Mouse (Mus musculus) spleen, postnatal 10 days (tissue): Measurements from ENCODE around the gene Polr3h.
A peak's percentile ranks its signal among the peaks of the same experiment; 100 is the strongest.
"Not testable (repeated sequence)": the region's sequence is repeated elsewhere in the genome, so short reads cannot be mapped to it uniquely, and the experiment has no call there.

ENCODE experiments used
- DNase-seq, 2 experiments: peaks; one replicate each; pipeline ENCODE4 v3.0.0; 2021 to 2022; ENCODE audit warnings: low spot score in 2 of 2

The Polr3h gene

DNA sequence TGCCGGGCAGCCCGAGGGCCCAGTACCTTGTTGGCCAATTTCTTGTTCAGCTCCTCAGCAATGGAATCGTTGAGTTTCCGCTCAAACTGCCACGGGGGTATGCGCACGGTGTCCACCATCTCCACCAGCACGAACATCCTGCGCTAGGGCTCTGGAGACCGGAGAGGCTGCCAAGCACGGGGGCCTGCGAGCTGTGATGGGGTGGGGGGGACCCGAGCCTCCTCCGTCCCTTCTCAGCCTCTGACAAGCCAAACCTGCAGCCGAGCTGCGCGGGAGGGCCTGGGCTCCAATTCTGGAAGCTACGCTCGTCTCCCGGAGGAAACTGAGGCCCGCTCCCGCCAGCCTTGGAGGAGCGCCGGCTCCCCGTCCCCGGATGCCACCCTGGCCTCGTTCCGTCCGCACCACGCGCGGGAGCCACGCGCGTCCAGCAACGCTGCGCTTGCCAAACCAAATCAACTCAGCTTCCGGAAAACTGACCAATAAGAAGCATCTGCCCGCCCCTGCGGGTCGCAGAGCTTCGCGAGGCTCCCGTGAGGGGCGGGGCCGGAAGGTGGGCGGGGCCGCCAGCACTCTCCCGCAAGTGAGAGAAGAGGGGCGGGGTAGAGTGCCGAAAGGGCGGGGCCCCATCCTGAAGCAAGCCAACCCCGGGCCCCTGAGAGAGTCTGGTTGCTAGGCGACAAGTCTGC is at the start of gene Polr3h:
Gene Polr3h, minus strand, starts transcription at position 481 of the 686 bp plus-strand sequence.
- DNase-seq = peak; percentile 82 to 97

DNA sequence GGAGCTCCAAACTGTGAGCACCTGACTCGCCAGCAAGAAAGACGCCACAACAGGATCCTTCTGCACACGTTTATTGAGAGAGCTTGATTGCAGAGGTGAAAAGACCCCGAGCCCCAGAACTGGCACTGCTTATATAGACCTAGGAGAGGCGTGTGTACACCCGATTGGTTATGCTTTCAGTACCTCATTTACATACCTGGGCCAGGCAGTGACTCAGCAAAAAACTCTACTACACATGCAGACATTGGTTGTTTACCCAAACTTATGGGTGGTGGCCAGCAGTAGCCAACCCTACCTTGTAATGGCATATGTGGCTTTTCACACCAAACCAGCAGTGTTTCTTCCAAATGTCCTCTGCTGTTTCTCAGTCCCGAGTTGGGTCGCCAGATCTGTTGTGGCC is 49.1 kb upstream of the Polr3h start:
- not testable (repeated sequence) for DNase-seq

DNA sequence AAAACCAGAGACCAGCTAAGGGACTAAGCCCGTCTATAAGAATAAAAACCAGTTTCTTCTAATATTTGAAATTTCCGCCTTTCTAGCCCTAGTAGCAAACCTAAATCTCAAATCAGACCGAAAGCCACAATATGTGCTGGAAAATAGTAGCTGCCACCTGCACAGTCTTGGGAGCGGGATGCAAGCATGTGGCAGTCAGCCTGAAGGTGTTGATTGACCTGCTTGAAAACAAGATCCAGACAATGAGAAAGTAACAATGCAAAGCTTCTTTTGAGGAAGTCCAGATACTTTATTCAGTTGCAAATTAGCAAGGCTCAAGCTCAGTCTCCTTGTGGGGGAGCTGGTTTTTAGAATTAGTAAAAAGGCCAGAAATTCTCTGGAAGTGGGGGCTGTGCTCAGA is 44.5 kb upstream of the Polr3h start:
- DNase-seq = not testable (repeated sequence)

DNA sequence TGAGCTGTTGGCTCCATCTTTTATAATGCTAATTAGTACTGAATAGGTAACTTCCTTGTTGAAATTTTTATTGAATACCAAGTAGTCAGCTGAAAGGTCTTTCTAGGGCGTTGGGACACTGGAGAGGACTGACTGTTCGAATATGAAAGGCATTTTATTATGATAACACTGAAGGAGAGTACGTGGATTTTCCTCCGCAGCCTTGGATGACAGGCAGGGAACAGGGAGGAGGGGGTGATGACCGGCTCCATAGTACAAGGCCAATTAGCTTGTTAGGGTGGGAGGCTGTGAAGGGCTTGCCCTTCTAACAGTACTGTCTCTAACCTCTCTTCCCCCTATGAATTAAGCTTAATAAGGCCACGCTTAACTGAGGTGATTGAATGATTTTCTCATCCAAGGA is 43.6 kb upstream of the Polr3h start:
- DNase-seq = not testable (repeated sequence)

DNA sequence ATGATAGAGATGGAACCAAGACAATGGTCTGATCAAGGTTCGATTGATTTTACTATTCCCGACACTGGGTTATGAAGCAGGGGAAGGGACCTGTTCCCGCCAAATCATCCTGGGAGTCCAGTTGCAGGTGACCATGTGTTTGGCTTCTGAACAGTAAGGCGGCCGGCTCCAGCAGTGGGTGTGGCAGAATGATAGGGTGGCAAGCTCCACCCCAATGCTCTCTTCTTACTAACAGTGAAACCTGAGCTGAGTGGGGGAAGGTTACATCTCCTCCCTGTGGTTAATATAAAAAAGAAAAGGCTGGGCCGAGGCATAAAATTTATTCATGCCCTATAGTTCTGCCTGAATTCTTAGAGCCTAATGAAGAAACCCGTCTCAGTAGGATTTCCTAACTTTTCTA is 43.1 kb upstream of the Polr3h start:
- DNase-seq = no peak

DNA sequence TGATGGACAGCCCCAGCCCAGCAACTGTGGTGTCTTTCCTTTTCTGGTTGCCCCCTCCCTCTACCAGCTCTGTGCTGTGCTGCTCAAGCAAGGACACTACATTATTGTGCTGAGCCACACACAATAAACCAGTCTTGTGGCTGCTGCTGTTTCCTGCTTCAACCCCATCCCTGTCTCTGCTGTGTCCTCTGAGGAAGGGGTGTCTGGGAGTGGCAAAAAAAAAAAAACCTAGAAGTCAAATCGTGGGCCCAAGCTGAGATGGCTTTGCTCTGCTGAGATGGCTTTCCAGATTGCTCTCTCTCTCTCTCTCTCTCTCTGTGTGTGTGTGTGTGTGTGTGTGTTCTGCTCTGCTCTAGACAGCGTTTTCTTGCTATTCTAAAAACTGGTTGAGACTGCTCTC is 42.4 kb upstream of the Polr3h start:
- no peak for DNase-seq

DNA sequence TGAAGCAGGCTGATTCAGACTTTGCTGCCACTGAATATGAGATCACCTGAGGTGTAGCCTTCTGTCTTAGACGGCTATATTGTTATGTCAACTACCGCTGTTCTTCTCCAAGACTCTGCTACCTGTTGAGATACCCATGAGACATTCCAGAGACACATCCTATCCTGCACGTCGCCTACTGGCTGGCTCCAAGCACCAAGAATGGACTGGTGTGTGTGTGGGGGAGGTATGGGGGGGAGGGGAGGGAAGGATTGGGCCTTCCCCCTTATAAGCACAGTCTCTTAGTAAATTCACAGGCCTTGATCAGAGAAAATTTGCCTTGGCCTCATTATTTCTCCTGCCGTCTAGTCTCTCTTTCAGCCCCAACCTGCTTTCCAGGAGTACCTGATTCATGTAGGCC is 41.8 kb upstream of the Polr3h start:
- DNase-seq = no peak

DNA sequence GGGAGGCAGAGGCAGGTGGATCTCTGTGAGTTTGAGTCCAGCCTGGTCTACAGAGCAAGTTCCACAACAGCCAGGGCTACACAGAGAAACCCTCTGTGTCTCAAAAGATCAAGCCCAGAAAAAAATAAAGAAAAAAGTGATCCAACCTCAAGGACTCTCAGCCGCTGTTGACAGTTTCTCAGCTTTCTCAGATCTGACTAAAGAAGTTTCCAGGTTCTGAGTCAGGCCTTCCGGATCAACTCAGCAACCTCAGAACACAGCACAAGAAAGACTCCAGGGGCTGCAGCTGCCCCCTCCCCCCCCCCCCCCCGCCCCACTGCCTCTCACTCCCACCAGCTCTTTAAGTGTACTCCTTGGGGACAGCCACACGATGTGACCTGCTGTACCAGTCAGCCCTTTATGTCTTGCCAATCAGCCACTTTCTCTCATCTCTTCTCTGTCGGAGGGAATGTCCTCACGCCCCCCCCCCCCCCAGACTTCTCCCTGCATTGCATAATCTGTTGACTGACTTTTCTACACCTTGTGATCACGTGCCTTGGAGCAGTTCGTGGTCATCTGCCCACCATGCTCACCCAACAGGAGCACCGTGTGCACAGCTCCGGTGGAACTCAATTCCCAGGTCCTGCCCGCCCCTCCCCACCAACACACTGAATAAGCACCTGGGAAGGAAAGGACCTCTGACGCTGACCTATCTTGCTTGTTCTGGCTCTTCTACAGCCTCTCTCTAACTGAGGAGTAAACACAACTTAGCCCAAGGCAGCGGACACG is 40.2 kb upstream of the Polr3h start:
- DNase-seq = no peak

DNA sequence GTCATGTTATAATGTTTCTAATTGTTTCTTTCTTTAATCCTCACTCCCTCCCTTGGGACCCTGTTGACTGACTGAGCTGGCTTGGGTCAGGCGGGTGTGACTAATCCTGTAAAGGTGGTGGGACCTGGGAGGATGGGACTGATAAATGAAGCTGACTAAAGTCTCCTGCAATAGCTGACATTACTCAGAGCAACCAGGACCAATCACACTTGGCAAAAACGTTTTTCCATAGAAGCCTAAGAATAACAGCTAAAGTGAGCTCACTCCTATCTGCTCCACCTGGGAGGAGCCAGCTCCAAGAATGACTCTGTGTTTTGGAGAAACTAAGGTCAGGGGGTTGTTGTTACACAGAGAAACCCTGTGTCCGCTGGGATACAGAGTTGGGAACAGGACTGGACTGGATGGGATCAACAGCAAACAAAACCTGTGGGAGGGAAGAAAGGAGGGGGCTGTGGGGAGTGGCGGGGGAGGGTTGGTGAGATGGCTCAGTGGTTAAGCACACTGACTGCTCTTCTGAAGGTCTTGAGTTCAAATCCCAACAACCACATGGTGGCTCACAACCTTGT is 39.0 kb upstream of the Polr3h start:
- DNase-seq = no peak

DNA sequence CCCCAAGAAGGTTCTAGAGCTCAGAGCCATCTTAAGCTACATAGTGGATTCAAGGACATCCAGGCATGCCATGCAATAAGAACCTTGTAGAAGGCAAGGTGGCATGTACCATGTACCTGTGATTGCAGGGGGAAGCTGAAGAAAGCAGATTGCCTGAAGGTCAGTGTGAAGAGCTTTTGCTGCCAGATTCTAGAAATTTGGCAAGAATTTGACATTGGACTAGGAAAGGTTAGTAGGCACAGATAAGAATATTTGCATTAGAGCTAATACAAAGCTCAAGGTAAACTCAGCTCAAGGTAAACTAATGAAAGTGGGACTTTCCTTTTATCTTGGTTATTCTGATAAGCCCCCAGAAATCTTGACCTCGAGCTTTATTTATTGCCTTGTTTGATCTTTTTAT is 38.2 kb upstream of the Polr3h start:
- no peak for DNase-seq

DNA sequence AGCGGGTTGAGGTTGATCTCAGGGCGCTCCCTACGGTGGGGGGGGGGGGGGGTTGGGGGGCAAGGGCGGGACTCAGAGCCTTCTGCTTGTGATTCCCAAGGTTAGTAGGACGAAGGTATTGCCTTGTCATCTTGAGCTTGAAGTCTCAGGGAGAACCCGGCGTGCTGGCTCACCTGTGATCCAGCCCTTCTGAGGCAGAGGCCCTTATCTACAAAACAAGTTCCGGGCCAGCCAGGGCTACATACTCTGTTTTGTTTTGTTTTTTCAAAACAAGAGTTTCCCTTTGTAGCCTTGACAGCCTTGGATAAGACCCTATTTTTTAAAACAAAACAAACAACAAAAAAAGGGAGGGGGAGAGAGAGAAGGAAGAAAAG is 35.0 kb upstream of the Polr3h start:
- DNase-seq = no peak

DNA sequence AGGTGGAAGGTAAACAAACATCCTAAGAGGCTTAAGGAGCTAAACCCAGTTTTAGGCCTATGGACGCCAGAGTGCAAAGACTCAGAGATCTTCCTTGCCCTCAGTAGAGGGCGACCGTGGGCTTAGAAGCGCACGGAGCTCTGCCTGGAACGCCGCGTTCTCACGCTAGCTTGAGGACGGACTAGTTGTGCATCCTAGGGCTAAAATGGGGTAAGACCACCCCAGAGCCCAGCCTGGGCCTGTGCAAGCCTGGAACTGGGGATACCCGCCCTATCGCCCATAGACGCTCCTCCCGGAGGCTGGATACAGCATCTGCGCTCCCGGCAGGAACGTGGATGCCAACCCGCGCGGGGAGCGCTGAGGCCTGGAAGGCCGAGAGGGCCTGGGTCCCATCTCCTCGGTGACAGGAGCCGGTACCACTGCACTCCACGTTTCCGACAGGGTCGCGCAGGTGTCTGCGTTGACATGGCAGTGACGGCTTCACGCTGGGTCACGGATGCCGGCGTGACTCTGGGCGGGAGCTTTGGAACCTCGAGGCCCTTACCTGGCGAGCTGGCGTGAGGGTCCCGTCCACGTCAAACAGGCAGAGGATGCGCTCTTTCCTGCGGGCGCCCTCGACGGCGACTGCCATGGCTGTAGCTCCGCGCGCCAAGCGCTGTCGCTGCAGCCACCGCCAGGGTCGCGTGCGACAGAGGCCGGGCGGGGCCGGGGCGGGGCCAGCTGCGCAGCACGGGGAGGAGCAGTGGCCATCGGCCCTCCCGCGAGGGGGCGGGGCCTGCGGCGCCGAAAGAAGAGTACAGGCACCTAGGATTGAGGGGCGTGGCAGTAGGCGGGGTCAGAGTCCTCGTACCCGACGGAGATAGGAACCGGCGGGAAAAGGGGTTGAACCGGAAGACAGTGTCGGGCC is 34.4 kb upstream of the Polr3h start, which contains the start of gene Pmm1:
Gene Pmm1, minus strand, starts transcription at position 760 of the 907 bp plus-strand sequence.
- peak; percentile 98 to 100 for DNase-seq

DNA sequence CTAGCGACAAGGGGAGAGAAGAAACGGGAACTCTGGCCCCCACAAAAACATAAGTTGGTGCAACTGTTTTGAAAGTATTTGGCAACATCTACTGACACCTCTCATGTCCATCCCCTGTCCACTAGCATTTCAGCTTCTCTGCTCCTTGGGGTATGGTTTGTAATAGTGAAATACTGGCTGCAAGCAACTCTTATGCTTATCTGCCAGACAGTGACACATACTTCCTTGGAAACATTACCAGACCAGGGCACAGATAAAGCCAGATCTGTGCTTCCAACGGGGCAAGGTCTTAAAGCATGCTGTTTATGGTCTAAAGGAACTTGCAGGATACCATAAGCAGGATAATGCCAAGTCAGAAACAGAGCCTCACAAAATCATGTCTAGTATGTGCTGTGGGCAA is 32.9 kb upstream of the Polr3h start:
- no peak for DNase-seq

DNA sequence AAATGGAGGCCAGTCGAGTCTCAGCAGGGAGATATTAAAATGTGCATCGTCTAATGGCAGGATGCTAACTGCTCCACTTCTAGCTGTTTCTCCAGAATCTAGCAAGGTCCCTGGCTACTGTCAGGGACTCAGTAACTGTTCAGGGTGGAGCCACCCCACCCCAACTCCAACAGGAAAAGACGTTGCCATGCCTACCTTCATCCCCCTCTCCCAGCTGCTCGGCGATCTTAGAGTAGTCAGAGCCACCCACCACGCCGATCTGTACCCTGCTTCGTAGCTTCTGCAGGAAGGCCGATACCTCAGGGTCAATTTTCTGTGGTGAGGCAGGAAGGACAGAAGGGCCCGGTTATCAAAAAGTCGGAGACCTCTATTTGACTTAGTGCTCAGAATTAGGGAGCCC is 31.6 kb upstream of the Polr3h start:
- no peak for DNase-seq

DNA sequence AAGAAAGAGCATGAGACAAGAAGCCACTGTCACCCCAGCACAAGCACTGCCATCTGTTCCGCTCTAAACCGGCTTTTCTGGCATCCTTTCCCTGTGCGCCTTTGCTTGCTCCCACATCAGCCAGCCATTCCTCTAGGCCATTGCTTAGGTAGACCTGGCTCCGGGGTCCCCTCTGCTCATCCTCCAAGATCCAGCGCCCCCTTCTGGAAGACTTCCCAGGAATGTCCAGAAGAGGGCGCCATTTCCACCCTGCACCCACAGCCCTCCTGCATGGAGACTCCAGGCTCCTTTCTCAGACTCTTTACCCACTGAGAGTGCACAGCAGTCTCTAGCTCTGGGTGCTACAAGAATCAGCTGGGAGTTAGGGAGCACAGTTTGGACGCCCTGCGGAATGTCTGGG is 30.4 kb upstream of the Polr3h start:
- DNase-seq = peak; percentile 45 to 69

DNA sequence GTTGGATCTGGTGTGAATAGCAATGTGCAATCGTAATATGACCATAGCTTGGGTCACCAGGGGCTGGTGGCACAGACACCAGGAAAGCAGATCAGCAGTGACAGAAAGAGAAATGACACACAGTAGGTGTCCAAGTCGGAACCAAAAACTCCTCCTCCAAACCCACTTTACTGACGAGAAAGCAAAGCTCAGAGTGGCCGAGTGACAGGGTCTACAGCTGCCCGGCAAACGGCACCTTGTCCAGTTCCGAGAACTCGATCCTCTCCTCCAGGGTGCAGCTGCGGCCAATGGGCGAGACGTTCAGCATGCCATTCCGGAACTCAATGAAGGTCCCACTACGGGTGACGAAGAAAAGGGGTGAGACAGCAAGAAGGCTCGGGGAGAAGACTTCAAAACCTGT is 29.4 kb upstream of the Polr3h start:
- DNase-seq = no peak

DNA sequence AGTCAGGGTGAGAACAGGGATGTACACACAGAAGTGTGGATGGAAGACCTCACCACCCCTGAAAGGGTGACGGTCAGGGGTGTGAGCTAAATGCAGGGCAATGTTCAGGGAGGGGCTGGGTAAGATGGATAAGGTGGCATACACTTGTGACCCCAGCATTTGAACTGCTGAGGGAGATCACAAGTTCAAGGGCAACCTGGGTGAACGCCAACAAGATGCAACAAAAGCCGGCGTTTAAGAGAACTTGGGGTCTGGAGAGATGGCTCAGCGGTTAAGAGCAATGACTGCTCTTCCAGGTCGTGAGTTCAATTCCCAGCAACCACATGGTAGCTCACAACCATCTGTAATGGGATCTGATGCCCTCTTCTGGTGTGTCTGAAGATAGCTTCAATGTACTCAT is 28.7 kb upstream of the Polr3h start:
- no peak for DNase-seq

DNA sequence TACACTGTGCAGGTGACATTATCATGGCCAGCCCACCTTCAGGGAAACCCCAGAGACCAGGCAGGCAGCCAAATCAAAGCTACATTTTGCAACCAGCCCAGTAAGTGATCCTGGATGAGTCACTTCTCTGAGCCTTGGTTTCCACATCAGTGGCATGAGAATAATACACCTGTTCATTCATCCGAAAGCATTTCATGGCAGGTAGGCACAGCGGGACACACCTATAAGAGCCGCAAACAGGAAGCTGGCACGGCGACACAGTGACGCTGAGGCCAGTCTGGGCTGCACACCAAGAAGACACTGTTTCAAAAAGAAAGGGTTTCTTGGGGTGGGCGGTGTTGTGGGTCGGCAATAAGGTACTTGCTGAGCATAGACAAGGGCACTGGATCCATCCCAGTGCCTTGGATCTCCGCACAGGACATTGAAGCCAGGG is 28.1 kb upstream of the Polr3h start:
- DNase-seq = no peak

DNA sequence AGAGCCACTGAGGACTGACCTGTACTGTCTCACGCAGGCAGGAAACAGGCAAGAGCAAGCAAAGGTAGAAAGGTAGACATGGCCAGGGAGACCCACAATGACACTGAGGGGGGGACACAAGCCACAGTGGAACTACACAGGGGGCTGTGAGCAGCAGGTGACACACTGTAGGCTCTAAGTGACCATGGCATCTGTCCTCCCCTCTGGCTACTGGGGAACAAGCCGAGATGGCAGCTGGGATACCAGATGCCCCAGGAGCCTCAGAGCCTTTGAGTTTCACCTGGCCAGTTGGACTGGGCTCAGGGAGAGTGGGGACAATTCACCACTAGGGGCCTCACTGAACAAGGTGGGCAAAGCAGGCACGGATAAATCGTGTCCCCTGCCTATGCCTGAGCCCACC is 26.3 kb upstream of the Polr3h start:
- DNase-seq = no peak

DNA sequence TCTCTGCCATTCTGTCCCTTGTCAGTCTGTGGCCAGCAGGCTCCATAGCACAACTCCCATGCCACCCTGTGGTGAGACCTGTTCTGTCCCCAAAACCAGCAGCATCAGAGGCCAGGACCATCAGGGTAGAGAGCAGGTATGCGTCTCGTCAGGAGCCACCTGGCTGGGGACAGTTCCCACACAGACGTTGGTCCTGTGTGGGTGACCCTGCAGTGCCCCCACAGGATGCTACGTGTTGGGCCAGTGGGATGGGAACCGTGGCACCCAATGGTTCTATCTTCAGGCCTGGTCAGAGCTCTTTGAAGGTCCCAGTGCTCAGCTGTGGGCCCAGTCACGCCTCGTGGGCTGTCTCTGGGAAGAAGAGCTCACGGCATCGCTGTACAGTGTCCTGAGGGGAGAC is 25.1 kb upstream of the Polr3h start:
- no peak for DNase-seq

DNA sequence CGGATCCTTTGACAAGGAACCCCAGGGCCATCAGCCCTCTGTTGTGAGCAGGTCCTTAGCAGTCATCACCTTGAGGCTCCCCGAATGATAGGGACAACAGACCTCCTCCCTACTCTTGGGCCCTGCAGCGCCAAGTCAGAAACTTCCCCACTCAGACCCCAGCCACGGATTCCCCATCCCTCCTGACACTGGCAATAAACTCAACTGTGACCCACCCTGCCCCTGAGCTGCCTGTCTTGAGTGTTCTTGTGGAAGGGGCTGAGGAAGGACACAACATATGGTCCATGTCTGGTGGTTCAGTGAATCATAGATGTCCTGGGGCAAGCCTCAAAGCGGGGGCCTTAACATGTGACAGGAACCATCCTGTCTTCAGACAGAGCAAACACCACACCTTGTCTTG is 24.7 kb upstream of the Polr3h start:
- no peak for DNase-seq
